Mouse (Mus musculus) right cerebral cortex, adult 18-20 months (tissue): ENCODE data around the gene 4930579F01Rik.

Experiments
- DNase-seq: peaks from one replicate; pipeline ENCODE4 v3.0.0; 2022; ENCODE audit warnings: mixed read lengths

The 4930579F01Rik gene

DNA sequence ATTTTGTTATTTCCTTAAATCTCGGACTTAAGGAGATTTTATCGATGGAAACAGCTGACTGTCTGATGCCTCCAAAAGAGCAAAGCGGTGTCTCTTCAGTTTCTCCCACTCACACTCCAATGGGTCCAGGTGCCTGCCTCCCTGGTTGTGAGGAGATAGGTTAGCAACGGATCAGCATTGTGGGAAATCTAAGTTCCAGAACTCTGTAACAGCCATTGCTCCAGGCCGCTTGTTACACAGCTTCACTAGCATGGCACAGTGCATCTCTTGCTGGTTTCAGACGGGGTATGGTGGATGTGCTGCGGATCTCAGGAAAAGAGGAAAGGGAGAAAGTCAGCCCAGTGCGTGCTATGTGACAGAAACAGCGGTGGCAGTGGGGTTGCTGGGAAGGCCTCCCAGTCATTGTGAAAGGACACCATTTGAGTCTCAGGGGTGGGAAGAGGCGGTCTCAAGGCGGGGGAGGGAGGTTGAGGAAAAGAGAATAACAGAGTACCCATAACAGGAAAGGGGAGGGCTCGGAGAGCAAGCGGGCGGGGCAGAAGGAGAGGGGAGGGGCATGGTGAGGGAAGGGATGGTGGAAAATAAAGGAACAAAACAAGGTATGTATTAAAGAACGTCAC lies at the start of gene 4930579F01Rik:
4930579F01Rik (minus strand) TSS at position 143 of the 620 bp plus-strand sequence.
- DNase-seq = no peak

- no peak for DNase-seq
Observed at GRCm38 (mm10) chr3:138242933-138243332, 49.3 kb upstream of the 4930579F01Rik start.

GRCm38 (mm10) chr3:138242021-138242726 lies 48.5 kb upstream of the 4930579F01Rik start:
- no peak for DNase-seq

- DNase-seq = no peak
Observed at GRCm38 (mm10) chr3:138241371-138241770, 47.7 kb upstream of the 4930579F01Rik start.

DNA sequence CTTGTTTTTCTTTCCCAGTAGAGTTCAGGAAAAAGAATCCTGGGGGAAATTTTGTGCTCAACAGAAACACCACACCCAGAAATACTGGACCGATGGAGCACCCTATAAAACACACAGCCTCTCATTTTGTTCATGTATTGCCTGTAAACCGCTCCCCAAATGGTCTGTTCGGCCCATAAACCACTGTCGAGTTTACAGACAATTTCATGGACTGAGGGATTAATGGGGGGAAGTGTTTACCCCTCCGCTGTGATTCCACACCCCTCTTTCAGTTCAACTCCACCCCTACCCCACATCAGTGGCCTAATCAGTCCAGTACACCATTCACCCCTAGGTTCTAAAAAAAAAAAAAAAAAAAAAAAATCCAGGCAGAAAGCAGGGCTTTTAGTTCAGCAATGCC lies 47.3 kb upstream of the 4930579F01Rik start:
- no peak for DNase-seq

DNA sequence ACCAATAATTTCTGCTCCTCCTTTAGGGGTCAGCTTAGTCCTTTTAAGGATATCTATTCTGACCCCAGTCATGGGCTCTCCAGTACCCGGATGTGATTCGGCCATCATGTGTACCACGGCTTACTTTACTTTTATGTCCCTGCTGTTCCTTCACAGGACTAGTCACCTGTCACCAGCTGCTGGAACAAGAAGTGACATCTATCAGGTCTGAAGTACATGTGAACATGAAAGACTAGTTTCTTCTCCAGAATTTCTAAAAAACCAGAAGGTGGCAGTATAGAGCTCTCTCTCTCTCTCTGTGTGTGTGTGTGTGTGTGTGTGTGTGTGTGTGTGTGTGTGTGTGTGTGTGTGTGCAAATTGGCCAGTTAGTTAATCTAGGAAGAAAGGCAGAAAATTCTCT lies 46.8 kb upstream of the 4930579F01Rik start:
- DNase-seq = no peak

DNA sequence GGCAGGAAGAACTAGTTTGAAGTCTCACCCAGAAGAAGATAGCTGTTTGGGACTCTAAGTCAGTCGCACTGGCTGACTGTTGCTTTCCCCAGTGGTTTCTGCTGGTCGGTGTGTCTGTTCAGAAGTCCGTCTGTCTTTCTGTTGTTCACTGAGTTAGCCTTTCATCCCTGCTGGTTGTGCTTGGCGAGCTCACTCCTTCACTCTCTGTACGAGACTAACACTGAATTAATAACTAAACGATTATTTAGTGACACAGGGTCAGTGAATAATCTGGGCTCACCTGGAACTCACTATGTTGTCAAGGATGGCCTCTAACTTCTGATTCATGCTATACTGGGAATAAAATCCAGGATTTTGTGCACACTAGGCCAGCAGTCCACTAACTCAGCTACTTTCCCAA lies 45.8 kb upstream of the 4930579F01Rik start:
- no peak for DNase-seq

DNA sequence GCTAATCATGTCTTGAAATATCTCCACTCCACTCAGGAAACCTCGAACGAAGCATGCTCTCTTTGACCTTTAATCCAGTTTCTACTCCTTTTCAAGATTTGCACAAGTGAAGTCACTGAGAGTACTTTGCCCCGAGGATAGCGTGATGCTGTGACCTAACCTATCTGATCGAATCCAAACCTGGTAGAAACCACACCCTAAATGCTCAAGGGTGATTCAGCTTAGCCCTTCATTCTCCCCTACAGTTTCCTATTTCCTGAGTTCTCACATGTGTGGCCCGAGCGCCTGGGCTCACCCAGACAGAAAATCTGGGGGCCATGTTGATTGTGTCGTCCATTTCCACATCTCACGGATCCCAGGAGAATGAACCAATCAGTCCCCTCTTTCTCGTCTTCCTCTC lies 44.4 kb upstream of the 4930579F01Rik start:
- no peak for DNase-seq

GRCm38 (mm10) chr3:138236546-138237163 lies 43.0 kb upstream of the 4930579F01Rik start:
- no peak for DNase-seq

DNA sequence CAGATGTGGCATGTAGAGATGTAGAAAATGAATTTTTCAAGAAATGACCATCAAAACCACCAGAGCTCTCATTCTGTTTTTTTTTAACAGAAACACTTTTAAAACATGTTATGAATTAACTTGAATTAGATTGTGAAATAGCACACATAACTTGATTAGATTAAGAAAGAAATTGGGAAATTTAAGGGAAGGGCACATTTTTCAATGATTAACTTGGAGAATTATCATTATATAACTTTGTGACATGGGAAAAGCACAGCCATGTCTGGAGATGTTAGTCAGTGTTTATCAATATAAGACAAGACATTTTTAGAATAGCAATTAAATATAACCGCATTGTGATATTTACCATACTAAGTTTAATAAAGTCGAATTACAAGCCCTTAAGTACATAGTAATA lies 37.9 kb upstream of the 4930579F01Rik start:
- DNase-seq = no peak

- no peak for DNase-seq
Observed at GRCm38 (mm10) chr3:138230266-138230665, 36.6 kb upstream of the 4930579F01Rik start.

DNA sequence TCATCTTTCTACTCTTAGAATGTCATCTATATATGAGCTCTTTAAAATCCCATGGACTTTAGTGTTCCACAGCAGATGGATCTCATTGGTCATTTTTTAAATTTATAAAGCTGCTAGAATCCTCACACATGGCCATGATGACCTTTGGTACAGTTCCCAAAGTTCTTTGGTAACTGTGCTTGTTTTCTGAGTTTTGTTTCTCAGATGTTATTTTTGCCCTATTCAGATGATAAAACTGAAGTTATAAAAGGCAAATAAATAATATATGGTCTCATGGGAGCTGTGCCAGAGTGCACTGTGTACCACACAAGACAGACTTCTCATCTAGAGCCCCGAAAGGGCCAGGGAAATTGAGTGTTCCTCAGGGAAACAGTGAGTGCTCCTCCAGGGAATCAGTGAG lies 35.8 kb upstream of the 4930579F01Rik start:
- DNase-seq = no peak

DNA sequence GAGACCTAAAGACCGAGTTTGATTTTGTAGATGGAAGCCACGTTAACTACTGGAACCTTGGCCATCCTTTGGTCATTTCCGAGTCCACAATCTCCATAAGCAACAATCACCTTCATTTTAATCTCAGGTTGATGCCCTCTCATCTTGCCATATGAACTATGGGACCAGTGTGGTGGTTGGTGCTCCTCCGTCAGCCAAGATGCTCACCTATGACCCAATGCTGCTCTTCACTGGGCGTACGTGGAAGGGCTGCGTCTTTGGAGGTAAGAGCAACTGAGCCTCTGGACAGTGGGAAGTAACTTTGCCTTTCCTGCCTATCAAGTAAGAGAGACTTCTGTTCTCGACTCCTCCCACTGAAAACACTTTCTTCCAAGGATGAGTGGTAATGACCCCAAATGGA lies 34.2 kb upstream of the 4930579F01Rik start:
- DNase-seq = no peak

DNA sequence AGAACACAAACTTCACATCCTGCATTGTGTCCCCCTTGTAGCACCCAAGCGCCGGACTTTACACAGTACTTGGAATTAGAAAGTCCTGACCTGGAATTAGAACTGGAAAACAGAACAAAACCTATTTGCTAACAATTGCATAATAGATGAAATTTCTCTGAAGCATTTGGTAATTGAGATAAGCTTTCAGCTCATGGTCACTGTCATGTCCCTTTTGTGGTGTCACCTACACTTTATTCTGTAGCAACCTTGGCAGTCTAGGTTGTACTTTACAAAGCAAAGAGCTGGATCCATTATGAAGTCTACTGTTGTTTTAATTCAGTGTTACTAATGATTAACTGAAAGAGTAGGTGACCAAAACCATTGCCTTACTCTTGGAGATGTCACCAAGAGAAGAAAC lies 33.5 kb upstream of the 4930579F01Rik start:
- no peak for DNase-seq

- no peak for DNase-seq
Observed at GRCm38 (mm10) chr3:138226476-138226875, 32.9 kb upstream of the 4930579F01Rik start.

GRCm38 (mm10) chr3:138225853-138226252 lies 32.2 kb upstream of the 4930579F01Rik start:
- DNase-seq = no peak

DNA sequence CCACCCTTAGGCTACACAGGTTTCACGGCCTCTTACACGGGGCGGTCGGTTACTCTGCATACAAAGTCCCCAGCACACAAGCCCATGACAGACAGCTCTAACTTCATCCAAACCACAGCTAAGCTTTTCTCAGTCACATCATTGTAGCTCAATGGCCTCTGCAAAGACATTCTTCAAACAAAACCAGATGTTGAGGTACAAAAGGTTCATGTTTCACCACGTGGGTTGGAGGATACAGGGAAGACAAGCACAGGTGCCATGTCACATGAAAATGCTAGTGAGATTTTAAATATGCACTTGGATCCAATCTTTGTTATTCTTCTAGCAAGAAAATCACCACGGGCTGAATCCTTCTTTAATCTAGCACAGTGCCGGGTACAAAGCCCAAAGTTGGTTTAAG lies 31.7 kb upstream of the 4930579F01Rik start:
- DNase-seq = no peak

DNA sequence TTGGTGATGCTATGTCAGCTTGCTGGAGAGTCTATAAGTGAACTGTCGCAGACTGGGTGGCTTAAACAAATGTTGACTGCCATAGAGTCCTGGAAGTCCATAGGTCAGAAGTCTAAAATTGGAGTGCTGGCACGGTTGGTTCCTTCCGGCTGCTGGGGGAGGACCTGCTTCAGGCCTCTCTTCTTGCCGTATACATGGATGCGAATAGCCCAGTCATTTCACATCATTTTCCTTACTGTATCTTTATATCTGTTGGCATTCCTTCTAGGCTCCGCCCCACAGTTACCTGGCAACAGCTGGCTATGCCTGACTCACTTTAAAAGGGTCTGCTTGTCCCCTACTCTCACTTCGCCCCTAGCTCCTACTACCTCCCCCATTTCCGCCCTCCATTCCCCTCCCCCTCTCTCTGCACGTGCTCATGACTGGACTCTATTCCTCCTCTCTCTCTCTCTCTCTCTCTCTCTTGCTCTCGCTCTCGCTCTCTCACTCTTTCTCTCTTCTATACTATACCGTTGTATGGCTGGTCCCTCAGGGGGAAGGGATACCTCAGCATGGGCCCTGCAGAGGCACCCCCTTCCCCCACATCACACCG lies 30.8 kb upstream of the 4930579F01Rik start:
- no peak for DNase-seq

- DNase-seq = peak; percentile 31
Observed at GRCm38 (mm10) chr3:138222952-138223351, 29.3 kb upstream of the 4930579F01Rik start.

DNA sequence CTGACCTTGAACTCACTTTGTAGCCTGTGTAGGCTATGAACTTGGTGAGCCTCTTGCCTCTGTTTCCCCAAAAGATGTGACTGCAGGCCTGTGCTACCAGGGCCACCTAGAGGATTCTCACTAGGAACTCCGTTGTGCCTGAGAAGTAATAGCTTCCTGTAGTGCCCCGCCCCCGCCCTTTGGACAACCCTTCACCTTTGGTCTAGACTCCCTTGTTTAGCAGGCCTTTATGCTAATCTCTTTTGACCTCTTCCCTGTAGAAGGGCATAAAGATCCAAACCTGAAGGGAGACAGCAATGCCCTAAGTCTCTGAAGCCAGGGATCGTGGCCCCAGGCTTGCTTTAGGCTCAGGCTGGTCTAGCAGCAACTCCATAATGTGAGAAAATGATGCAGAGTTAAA lies 28.9 kb upstream of the 4930579F01Rik start:
- DNase-seq = no peak

DNA sequence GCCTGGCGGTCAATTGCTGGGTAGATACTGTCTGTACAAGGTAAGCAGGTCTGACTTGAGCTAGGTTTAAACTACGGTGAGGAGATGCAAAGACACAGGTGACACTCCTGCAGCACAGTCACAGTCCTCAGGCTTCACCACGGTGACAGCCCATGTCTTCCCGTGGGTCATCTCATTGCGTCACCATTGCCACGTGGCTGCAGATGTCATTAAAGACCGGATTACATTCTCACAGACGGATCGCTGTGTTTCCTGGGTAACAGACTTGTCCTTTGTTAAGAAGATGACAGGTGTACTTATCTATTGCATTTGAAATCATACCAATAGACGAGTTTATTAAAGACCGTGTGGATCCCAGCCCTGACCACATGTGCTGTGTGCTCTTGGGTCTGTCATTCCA lies 27.5 kb upstream of the 4930579F01Rik start:
- DNase-seq = no peak

DNA sequence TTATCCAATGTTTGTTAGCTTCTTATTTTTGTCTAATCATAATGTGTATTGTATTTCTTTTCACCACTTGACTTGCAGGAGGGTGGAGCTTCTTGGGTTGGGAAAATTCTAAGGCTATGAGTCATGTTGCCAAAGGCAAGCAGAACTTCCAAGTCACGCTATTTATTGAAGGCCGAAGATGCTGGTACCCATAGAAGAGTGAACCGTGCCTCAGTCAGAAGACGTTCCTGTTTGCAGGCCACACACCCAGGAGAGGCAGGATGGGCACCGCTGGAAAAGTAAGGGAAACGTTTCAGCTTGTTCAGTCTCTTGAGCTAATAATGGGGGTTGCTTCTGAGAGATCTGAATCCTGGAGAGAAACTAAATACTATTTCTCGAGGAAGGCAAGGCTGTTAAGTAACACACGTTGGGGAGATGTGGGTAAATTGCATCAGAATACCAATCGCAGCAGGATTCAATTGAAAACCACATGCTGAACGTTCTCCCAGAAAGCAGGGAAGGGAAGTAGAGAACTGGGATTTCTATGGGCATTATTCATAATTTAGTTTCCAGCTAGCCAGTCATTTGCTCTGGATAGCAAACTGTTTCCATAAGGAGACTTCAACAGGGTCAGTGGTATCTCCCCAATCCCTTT lies 24.1 kb upstream of the 4930579F01Rik start, which contains the start of gene Adh7:
Adh7 (plus strand) TSS at position 130 of the 634 bp plus-strand sequence.
- no peak for DNase-seq

DNA sequence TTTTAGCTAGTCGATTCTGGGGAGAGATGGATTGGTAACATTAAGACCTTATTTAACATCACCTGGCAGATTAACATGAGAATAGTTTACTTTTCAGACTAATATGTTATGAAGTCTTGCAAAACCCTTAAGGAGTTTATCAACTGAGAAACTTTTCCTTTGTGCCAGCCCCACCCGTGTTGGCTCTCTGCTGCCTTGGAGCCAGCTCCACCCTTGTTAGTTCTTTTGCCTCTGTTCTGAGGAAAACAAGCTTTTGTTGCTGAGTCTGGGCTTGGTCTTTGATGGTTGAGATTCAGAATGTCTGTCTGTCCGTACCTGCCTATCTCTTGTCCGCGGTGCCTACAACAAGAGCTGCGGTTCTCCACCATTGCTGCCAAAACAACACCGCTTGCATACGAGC lies 22.5 kb upstream of the 4930579F01Rik start:
- DNase-seq = no peak
